Mouse (Mus musculus): ENCODE data around the gene Epn1.

GRCm38 (mm10) chr7:5087886-5088285 lies 7.9 kb downstream of the Epn1 start:
- no peak for TF ChIP-seq GATA1 (IDR thresholded peaks at IDR 0.05; ENCODE audit: borderline replicate concordance, low read length)
- no peak for TF ChIP-seq FLI1 (IDR thresholded peaks at IDR 0.05; ENCODE audit: low read length)

Measured in megakaryocyte, embryonic 14.5 days (primary cell).